Mouse (Mus musculus): Measurements from ENCODE around the gene Trim60. TPM values are rescaled to one million over a fixed set of nuclear protein-coding genes. Genes with fewer than 3 reads are reported as not detected.

The Trim60 gene
- polyA plus RNA-seq, 1 experiment from 2014 or later: not detected

Other genes with a start within 250 kb of the Trim60 start
- gene Klhl2, start 168.6 kb downstream of the Trim60 start, polyA plus RNA-seq (2015; fragmentation: Nextera tagmentation; extraction: Ambion mirVana): 16.3 and 18.3 TPM in 2 replicates
- 34.9 and 39.8 TPM in 2 replicates for gene Tmem192, start 71.4 kb downstream of the Trim60 start, polyA plus RNA-seq (2015; fragmentation: Nextera tagmentation; extraction: Ambion mirVana)
- 0.05 TPM in 1 of 2 replicates, not detected in the other for gene Trim75, start 30.8 kb downstream of the Trim60 start, polyA plus RNA-seq (2015; fragmentation: Nextera tagmentation; extraction: Ambion mirVana)
- 0.10 TPM in 1 of 2 replicates, not detected in the other for gene Trim61, start 61 bp downstream of the Trim60 start, polyA plus RNA-seq (2015; fragmentation: Nextera tagmentation; extraction: Ambion mirVana)
- gene Apela, start 18.8 kb upstream of the Trim60 start, polyA plus RNA-seq (2015; fragmentation: Nextera tagmentation; extraction: Ambion mirVana): 0.74 and 1.2 TPM in 2 replicates
- not detected in 2 replicates for gene Gm10663, start 56.4 kb upstream of the Trim60 start, polyA plus RNA-seq (2015; fragmentation: Nextera tagmentation; extraction: Ambion mirVana)
- gene BC030870, start 111.0 kb upstream of the Trim60 start, polyA plus RNA-seq (2015; fragmentation: Nextera tagmentation; extraction: Ambion mirVana): not detected in 2 replicates

Data from hindbrain, embryonic 16.5 days (tissue).